Mouse (Mus musculus): Measurements from ENCODE around the gene Smim10l1. TPM values are rescaled to one million over a fixed set of nuclear protein-coding genes. Genes with fewer than 3 reads are reported as not detected.

Gene Smim10l1
- 10 to 100 TPM; 13.8 to 19.8 TPM for polyA plus RNA-seq (2017; shearing (Covaris generic))

GRCm38 (mm10) chr6:133104609-133104921, at the start of gene Smim10l1:
Gene Smim10l1 (plus strand): TSS chr6:133104909.

GRCm38 (mm10) chr6:133055716-133056115, 49.0 kb upstream of the Smim10l1 start, which contains the start of gene Tas2r140:
Gene Tas2r140 (minus strand): TSS chr6:133055816.

Other genes with a start within 250 kb of the Smim10l1 start
- not detected for gene Tas2r116, start 249.5 kb upstream of the Smim10l1 start, polyA plus RNA-seq (2017; shearing (Covaris generic))
- gene Tas2r110, start 236.9 kb upstream of the Smim10l1 start, polyA plus RNA-seq (2017; shearing (Covaris generic)), result not detected
- not detected for gene Tas2r113, start 211.9 kb upstream of the Smim10l1 start, polyA plus RNA-seq (2017; shearing (Covaris generic))
- not detected for gene Tas2r125, start 195.3 kb upstream of the Smim10l1 start, polyA plus RNA-seq (2017; shearing (Covaris generic))
- not detected for gene Tas2r129, start 153.8 kb upstream of the Smim10l1 start, polyA plus RNA-seq (2017; shearing (Covaris generic))
- not detected for gene Tas2r131, start 147.0 kb upstream of the Smim10l1 start, polyA plus RNA-seq (2017; shearing (Covaris generic))
- not detected for gene Tas2r109, start 123.9 kb upstream of the Smim10l1 start, polyA plus RNA-seq (2017; shearing (Covaris generic))
- gene Tas2r103, start 67.8 kb upstream of the Smim10l1 start, polyA plus RNA-seq (2017; shearing (Covaris generic)), result under 1 TPM in 1 of 2 experiments, not detected in 1; 0.28 TPM
- not detected for gene Tas2r140, start 49.1 kb upstream of the Smim10l1 start, polyA plus RNA-seq (2017; shearing (Covaris generic))
- under 1 TPM in 1 of 2 experiments, not detected in 1; 0.91 TPM for gene 5530400C23Rik, start 187.3 kb downstream of the Smim10l1 start, polyA plus RNA-seq (2017; shearing (Covaris generic))